Mouse (Mus musculus) Patski (cell line): ENCODE data around the gene Cuedc2. TPM values are rescaled to one million over a fixed set of nuclear protein-coding genes. Genes with fewer than 3 reads are reported as not detected.

Experiments
- ATAC-seq: fragments of 100-300 bp; one replicate; pipeline ENCODE4 v1.8.0; 2021
- CTCF ChIA-PET: fragments of 350-600 bp; sonication (Branson Sonifier 250); formaldehyde crosslinking; loops from one replicate; lab custom pipeline; 2022; ENCODE audit warnings: inconsistent platforms; lab: Charles Lee
- POLR2A ChIA-PET: fragments of 350-600 bp; sonication (Branson Sonifier 250); formaldehyde crosslinking; loops from one replicate; lab custom pipeline; 2022; ENCODE audit warnings: antibody characterized with exemption, inconsistent platforms; lab: Charles Lee
- DNase-seq: peaks from one replicate; pipeline ENCODE4 v3.0.0-alpha.2; 2011; ENCODE audit warnings: low read depth, low spot score
- H3K27me3 ChIP-seq: fragments of 371-371 bp; one replicate; pipeline ENCODE4 v1.5.1; 2021
- CTCF ChIP-seq: fragments of 100-300 bp; IDR thresholded peaks from one replicate; pipeline ENCODE4 v1.5.1; 2021
- in situ Hi-C: fragments of 300-500 bp; cut with MboI; formaldehyde crosslinking; loops from 3 replicates; pipeline ENCODE4 v1.11.1; 2018; ENCODE audit warnings: low pct_unique_long_range_greater_than_20kb, mixed read lengths
- polyA plus RNA-seq: library from polyadenylated mRNA; unstranded; gene quantifications from one replicate; pipeline ENCODE4 v1.2.3, GENCODE M21; 2021

Gene Cuedc2
- polyA plus RNA-seq, 1 experiment from 2014 or later: 264 TPM

GRCm38 (mm10) chr19:46339287-46339971 is 927 bp upstream of the Cuedc2 start:
- in situ Hi-C loops: no loop called here
- ATAC-seq: no peak
- ChIA-PET POLR2A (interaction anchor here (0.6 kb wide), 1 partner anchor 161 kb away, joined by 4 read pairs; no protein-coding TSS in a partner anchor), CTCF (no interaction called here)
- H3K27me3 ChIP-seq: peaks cover 8% of the 10 kb centered on the region
- DNase-seq: no peak
- TF ChIP-seq CTCF: no peak

- CTCF ChIA-PET: no interaction called here
- POLR2A ChIA-PET: interaction anchor here (0.6 kb wide), 1 partner anchor 162 kb away, joined by 4 read pairs; no protein-coding TSS in a partner anchor
- peaks cover 4% of the 10 kb centered on the region for H3K27me3 ChIP-seq
- no peak for DNase-seq
- no peak for TF ChIP-seq CTCF
- ATAC-seq: no peak
- in situ Hi-C loops: no loop called here
Measured at GRCm38 (mm10) chr19:46338942-46339286, 412 bp upstream of the Cuedc2 start.

- in situ Hi-C loops: no loop called here
Measured at GRCm38 (mm10) chr19:46337719-46338330, 677 bp downstream of the Cuedc2 start.

GRCm38 (mm10) chr19:46333906-46334305 is 4.6 kb downstream of the Cuedc2 start:
- H3K27me3 ChIP-seq: no peaks in the 10 kb centered on the region
- ATAC-seq (no peak), DNase-seq (no peak)
- in situ Hi-C loops: no loop called here
- POLR2A ChIA-PET: no interaction called here
- TF ChIP-seq CTCF: no peak
- CTCF ChIA-PET: no interaction called here

More at GRCm38 (mm10) chr19:46337719-46338330, 677 bp downstream of the Cuedc2 start:
- DNase-seq: no peak
- no peak for TF ChIP-seq CTCF
- CTCF ChIA-PET: interaction anchor here (0.6 to 1.2 kb wide), 3 partner anchors 20 to 49 kb away, joined by 3 to 5 read pairs (median 3); no protein-coding TSS in a partner anchor
- POLR2A ChIA-PET: interaction anchor here (1.2 to 1.4 kb wide), 3 partner anchors 8 to 35 kb away, joined by 3 to 11 read pairs (median 4); partner anchors contain the start of gene Fbxl15
- no peaks in the 10 kb centered on the region for H3K27me3 ChIP-seq
- ATAC-seq: no peak

GRCm38 (mm10) chr19:46332721-46333339 is 5.7 kb downstream of the Cuedc2 start:
- ChIA-PET CTCF (no interaction called here), POLR2A (no interaction called here)
- ATAC-seq (no peak), DNase-seq (no peak)
- no peak for TF ChIP-seq CTCF
- no peaks in the 10 kb centered on the region for H3K27me3 ChIP-seq
- in situ Hi-C loops: no loop called here

- H3K27me3 ChIP-seq: no peaks in the 10 kb centered on the region
- DNase-seq (no peak), ATAC-seq (no peak)
- POLR2A ChIA-PET: no interaction called here
- in situ Hi-C loops: no loop called here
- no peak for TF ChIP-seq CTCF
- CTCF ChIA-PET: interaction anchor here (5.0 kb wide), 1 partner anchor 29 kb away, joined by 35 read pairs; the partner anchor contains the start of gene Nfkb2
Measured at GRCm38 (mm10) chr19:46331936-46332335, 6.6 kb downstream of the Cuedc2 start.

GRCm38 (mm10) chr19:46331326-46331725 is 7.2 kb downstream of the Cuedc2 start:
- no peak for TF ChIP-seq CTCF
- ChIA-PET POLR2A (interaction anchor here (1.0 kb wide), 1 partner anchor 46 kb away, joined by 4 read pairs; no protein-coding TSS in a partner anchor), CTCF (interaction anchor here (2.3 to 5.0 kb wide), 2 partner anchors 25 to 29 kb away, joined by 5 to 35 read pairs; partner anchors contain the start of gene Nfkb2)
- in situ Hi-C loops: no loop called here
- DNase-seq (no peak), ATAC-seq (no peak)
- no peaks in the 10 kb centered on the region for H3K27me3 ChIP-seq

- CTCF ChIA-PET: interaction anchor here (0.7 to 5.0 kb wide), 4 partner anchors 21 to 28 kb away, joined by 3 to 35 read pairs (median 4); partner anchors contain the start of gene Nfkb2
- no peak for ATAC-seq
- TF ChIP-seq CTCF: no peak
- POLR2A ChIA-PET: interaction anchor here (0.9 to 1.1 kb wide), 4 partner anchors 7 to 195 kb away, joined by 3 to 4 read pairs (median 4); partner anchors contain the start of gene Cuedc2
- H3K27me3 ChIP-seq: peaks cover 2% of the 10 kb centered on the region
- in situ Hi-C loops: no loop called here
- no peak for DNase-seq
Measured at GRCm38 (mm10) chr19:46330696-46331095, 7.8 kb downstream of the Cuedc2 start.

- ATAC-seq (peak; percentile 42), DNase-seq (no peak)
- in situ Hi-C loops: no loop called here
- POLR2A ChIA-PET: interaction anchor here (0.9 to 2.5 kb wide), 5 partner anchors 8 to 194 kb away, joined by 3 to 15 read pairs (median 3); partner anchors contain the start of genes Cuedc2 and Nfkb2
- H3K27me3 ChIP-seq: peaks cover 2% of the 10 kb centered on the region
- TF ChIP-seq CTCF: no peak
- CTCF ChIA-PET: interaction anchor here (0.7 to 5.0 kb wide), 9 partner anchors 11 to 184 kb away, joined by 3 to 35 read pairs (median 3); partner anchors contain the start of gene Nfkb2
Measured at GRCm38 (mm10) chr19:46329951-46330350, 8.6 kb downstream of the Cuedc2 start.
